Mouse (Mus musculus) liver, postnatal 0 days (tissue): Measurements from ENCODE around the gene Gm20532. TPM values are rescaled to one million over a fixed set of nuclear protein-coding genes. Genes with fewer than 3 reads are reported as not detected.
A peak's percentile ranks its signal among the peaks of the same experiment; 100 is the strongest.

Experiments
- ATAC-seq: fragments of 200-750 bp; cut with Nextera tagmentation; 2 replicates; pipeline ENCODE4 v1.8.0; 2017; ENCODE audit warnings: mild to moderate bottlenecking, moderate library complexity
- DNase-seq: peaks from one replicate; pipeline ENCODE4 v3.0.0-alpha.2; 2016
- H3K27ac ChIP-seq: fragments of 300-500 bp; sonication (generic); 2 replicates; pipeline ENCODE4 v1.5.1; 2014; ENCODE audit warnings: antibody characterized with exemption, moderate library complexity, mild to moderate bottlenecking, low read depth
- H3K27me3 ChIP-seq: fragments of 300-500 bp; sonication (generic); 2 replicates; pipeline ENCODE4 v1.6.1; 2014; ENCODE audit warnings: low read length, control low read depth, mixed read lengths; ENCODE audit not compliant: insufficient read depth
- H3K36me3 ChIP-seq: fragments of 300-500 bp; sonication (generic); replicated peaks from 2 replicates; pipeline ENCODE4 v1.6.1; 2014; ENCODE audit warnings: mild to moderate bottlenecking, control low read depth, low read length, moderate library complexity, mixed read lengths; ENCODE audit not compliant: insufficient read depth
- H3K4me1 ChIP-seq: fragments of 300-500 bp; sonication (generic); 2 replicates; pipeline ENCODE4 v1.6.1; 2014; ENCODE audit warnings: antibody characterized with exemption, mild to moderate bottlenecking, control low read depth; ENCODE audit not compliant: insufficient read depth
- H3K4me2 ChIP-seq: fragments of 300-500 bp; sonication (generic); 2 replicates; pipeline ENCODE4 v1.6.1; 2014; ENCODE audit warnings: low read depth, mild to moderate bottlenecking, low read length, moderate library complexity, mixed read lengths
- H3K4me3 ChIP-seq: fragments of 300-500 bp; sonication (generic); 2 replicates; pipeline ENCODE4 v1.5.1; 2014; ENCODE audit warnings: low read depth, low read length
- H3K9ac ChIP-seq: fragments of 300-500 bp; sonication (generic); replicated peaks from 2 replicates; pipeline ENCODE4 v1.6.1; 2014; ENCODE audit warnings: mild to moderate bottlenecking, moderate library complexity
- H3K9me3 ChIP-seq: fragments of 300-500 bp; sonication (generic); 2 replicates; pipeline ENCODE4 v1.6.1; 2016; ENCODE audit warnings: mild to moderate bottlenecking, control low read depth, low read length, mixed read lengths
- CTCF ChIP-seq: sonication (generic); IDR thresholded peaks from 2 replicates; pipeline ENCODE4 v1.5.1; 2016; ENCODE audit warnings: antibody characterized with exemption, low read depth
- EP300 ChIP-seq: IDR thresholded peaks from 2 replicates; pipeline ENCODE4 v1.6.1; 2016; ENCODE audit warnings: antibody characterized with exemption, low read depth, mild to moderate bottlenecking
- WGBS: fragments of 180-500 bp; shearing (Covaris S2); extraction: QIAGEN DNeasy Blood & Tissue Kit; methylation state at CpG from one replicate; pipeline ENCODE4 v1.1.7; 2014; ENCODE audit not compliant: insufficient replicate concordance; 5-methylcytosine and 5-hydroxymethylcytosine counted together
- polyA plus RNA-seq: library from polyadenylated mRNA; unstranded; fragments of >200 nt; fragmentation: Nextera tagmentation; extraction: Ambion mirVana; gene quantifications from 2 replicates; pipeline ENCODE4 v1.2.1, GENCODE M21; 2015

Gm20532 gene
- polyA plus RNA-seq, 1 experiment from 2014 or later, result not detected

GRCm38 (mm10) chr2:26594461-26594933 lies 8.1 kb downstream of the Gm20532 start:
- no peaks in the 10 kb centered on the region for H3K9me3 ChIP-seq
- DNase-seq (no peak), ATAC-seq (no peak)
- no peak overlapping the region for H3K9ac ChIP-seq
- no peak overlapping the region for H3K4me3 ChIP-seq
- no peak overlapping the region for H3K4me2 ChIP-seq
- no peaks in the 10 kb centered on the region for H3K27me3 ChIP-seq
- TF ChIP-seq CTCF (no peak), EP300 (no peak)
- H3K4me1 ChIP-seq, result peaks cover 39% of the 10 kb centered on the region
- peak overlapping the region; percentile 76; the same call in 1 of the 2 replicates for H3K27ac ChIP-seq
- 66% methylated on average over 7 of the region's 7 CpGs for WGBS
- peaks cover 34% of the 10 kb centered on the region for H3K36me3 ChIP-seq

- TF ChIP-seq CTCF (no peak), EP300 (no peak)
- Histone ChIP-seq H3K9ac (0 out of 2 replicates have a peak overlapping the region, but pooled peaks have one; percentile 30), H3K9me3 (no peaks in the 10 kb centered on the region), H3K27ac (peak overlapping the region; percentile 76), H3K27me3 (no peaks in the 10 kb centered on the region), H3K36me3 (peaks cover 34% of the 10 kb centered on the region), H3K4me1 (peaks cover 44% of the 10 kb centered on the region), H3K4me3 (no peak overlapping the region), H3K4me2 (0 out of 2 replicates have a peak overlapping the region, but pooled peaks have one; percentile 1)
- ATAC-seq (peak; percentile 43), DNase-seq (no peak)
- WGBS, result 57% methylated on average over 6 of the region's 6 CpGs
Observed at GRCm38 (mm10) chr2:26594934-26595724, 8.7 kb downstream of the Gm20532 start.

DNA sequence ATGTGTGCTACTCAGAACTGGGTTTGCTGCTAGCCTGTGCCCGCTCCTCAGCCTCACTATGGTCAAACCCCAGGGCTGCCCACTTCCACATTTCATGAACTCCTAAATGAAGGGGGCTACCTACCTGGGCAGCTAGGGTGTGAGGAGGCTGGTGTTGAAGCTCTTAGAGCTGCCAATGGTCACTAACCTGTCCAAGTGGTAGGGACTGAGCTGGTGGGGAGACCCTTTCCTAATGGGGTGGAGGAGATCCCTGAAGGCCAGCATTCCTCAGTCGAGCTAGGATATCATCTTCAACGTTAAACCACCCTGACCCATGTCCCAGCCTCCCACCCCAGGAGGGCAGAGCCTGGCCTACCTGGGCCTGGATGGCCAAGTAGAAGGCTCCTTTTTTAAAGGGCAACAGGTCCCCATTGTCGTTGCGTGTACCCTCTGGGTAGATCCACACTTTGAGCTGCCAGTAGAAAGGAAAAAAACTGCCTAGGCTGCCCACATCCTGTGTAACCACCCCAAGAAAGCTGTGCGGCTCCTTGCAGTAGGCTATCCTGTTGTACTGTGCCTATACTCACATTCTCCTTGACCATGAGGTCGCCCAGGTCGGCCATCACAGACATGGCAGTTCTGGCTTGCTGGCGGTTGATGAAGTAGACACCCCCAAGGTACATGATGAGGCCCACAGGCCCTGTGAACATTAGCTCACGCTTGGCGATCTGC lies 9.4 kb downstream of the Gm20532 start:
- TF ChIP-seq CTCF, result no peak
- TF ChIP-seq EP300, result no peak
- H3K36me3 ChIP-seq, result peaks cover 34% of the 10 kb centered on the region
- no peak overlapping the region for H3K4me3 ChIP-seq
- H3K9ac ChIP-seq, result 0 out of 2 replicates have a peak overlapping the region, but pooled peaks have one; percentile 30
- peaks cover 44% of the 10 kb centered on the region for H3K4me1 ChIP-seq
- H3K27me3 ChIP-seq, result no peaks in the 10 kb centered on the region
- peak overlapping the region; percentile 76 for H3K27ac ChIP-seq
- DNase-seq (no peak), ATAC-seq (no peak)
- 52% methylated on average over 11 of the region's 11 CpGs for WGBS
- H3K4me2 ChIP-seq, result 0 out of 2 replicates have a peak overlapping the region, but pooled peaks have one; percentile 1
- H3K9me3 ChIP-seq, result no peaks in the 10 kb centered on the region

DNA sequence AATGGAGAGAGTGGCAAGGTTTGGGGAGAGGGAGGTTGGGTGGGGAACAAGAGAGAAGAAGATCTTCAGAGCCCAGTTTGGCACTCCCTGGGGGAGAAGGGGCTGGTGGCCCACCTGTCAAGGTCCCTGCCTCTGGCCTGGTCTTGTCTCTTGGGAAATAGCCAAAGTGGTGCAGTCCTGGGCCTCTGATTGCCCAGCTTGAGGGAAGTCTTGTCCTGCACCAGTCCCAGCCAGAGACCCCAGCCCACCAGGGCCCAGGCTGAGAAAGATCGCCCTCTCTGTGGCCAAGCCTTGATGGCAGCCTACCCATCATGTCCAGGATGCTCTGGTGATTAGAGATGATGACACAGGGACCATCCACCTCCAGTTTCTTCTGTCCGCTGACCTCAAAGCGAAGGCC lies 10.5 kb downstream of the Gm20532 start:
- Histone ChIP-seq H3K4me2 (no peak overlapping the region), H3K4me3 (no peak overlapping the region), H3K9me3 (no peaks in the 10 kb centered on the region), H3K27me3 (no peaks in the 10 kb centered on the region), H3K9ac (no peak overlapping the region; the same call in 1 of the 2 replicates), H3K4me1 (peaks cover 44% of the 10 kb centered on the region), H3K36me3 (peaks cover 34% of the 10 kb centered on the region), H3K27ac (peak overlapping the region; percentile 96; the same call in 1 of the 2 replicates)
- 86% methylated on average over 3 of the region's 3 CpGs for WGBS
- DNase-seq (no peak), ATAC-seq (no peak)
- TF ChIP-seq EP300 (no peak), CTCF (no peak)

GRCm38 (mm10) chr2:26597810-26598209 lies 11.4 kb downstream of the Gm20532 start:
- TF ChIP-seq EP300, result no peak
- TF ChIP-seq CTCF, result no peak
- peaks cover 27% of the 10 kb centered on the region for H3K36me3 ChIP-seq
- no peaks in the 10 kb centered on the region for H3K27me3 ChIP-seq
- DNase-seq (no peak), ATAC-seq (no peak)
- no peak overlapping the region for H3K4me2 ChIP-seq
- H3K9me3 ChIP-seq, result no peaks in the 10 kb centered on the region
- peaks cover 47% of the 10 kb centered on the region for H3K4me1 ChIP-seq
- H3K27ac ChIP-seq, result peak overlapping the region; percentile 96; the same call in 1 of the 2 replicates
- WGBS, result 63% methylated on average over 2 of the region's 2 CpGs
- H3K9ac ChIP-seq, result no peak overlapping the region
- no peak overlapping the region for H3K4me3 ChIP-seq

DNA sequence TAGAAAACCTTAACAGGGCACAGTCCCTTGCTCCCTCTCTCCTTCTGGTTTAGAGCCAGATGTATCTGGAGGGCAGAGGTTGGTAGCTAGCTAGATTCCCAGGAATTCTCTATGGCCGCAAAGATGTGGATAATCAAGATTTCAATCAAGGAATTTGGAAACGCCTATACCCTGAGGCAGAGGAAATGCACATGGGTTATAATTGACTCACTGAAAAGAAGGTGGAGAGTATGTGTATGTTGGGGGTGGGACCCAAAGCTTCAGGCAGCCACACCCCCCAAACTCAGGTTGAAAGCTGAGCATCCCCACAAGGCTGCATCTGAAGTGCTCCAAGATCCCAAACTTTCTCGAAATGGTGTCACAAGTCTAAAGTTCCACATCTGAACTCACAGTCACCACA lies 12.0 kb downstream of the Gm20532 start:
- no peak overlapping the region for H3K4me2 ChIP-seq

More for the DNA sequence above, 12.0 kb downstream of the Gm20532 start:
- Histone ChIP-seq H3K4me3 (no peak overlapping the region), H3K4me1 (peaks cover 47% of the 10 kb centered on the region), H3K9ac (no peak overlapping the region), H3K9me3 (no peaks in the 10 kb centered on the region), H3K27me3 (no peaks in the 10 kb centered on the region), H3K36me3 (peaks cover 21% of the 10 kb centered on the region), H3K27ac (peak overlapping the region; percentile 96)
- DNase-seq (no peak), ATAC-seq (no peak)
- TF ChIP-seq CTCF (no peak), EP300 (no peak)
- 74% methylated on average over 3 of the region's 3 CpGs for WGBS
